23 mouse cellular contexts compared by ENCODE assay signal in the genomic region with DNA sequence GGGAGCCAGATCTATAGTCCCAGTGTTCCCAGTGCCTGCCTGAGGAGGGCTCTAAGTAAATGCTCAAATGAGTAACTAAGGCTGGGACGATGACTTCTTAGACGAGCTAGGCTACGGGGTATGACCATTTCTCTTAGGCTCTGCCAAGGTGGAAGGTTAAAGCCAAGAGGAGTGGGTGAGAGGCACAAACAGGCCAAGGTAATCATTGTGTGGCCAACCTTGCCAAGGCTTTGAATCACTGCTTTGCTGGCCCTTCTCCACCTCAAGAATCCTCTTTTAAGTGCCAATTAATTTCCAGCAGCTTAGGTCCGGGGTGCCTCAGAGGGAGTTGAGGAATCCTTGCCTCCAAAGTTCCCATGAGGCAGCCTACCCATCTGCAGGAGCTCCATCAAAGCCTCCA. TPM values are rescaled to one million over a fixed set of nuclear protein-coding genes. Genes with fewer than 3 reads are reported as not detected.
A peak's percentile ranks its signal among the peaks of the same experiment; 100 is the strongest.
DNase-seq lines count a peak whose midpoint lies in the region; ATAC-seq lines count a peak whose summit lies in the region.
"Had no signal": no experiment of that assay in that cellular context is flagged by ENCODE, and none has a peak within 500 bp of the region (broad histone marks: within the 10 kb centered on the region; RNA-seq: fewer than 3 reads in every experiment).

No protein-coding gene starts in this region.

- H3K4me1 ChIP-seq in kidney, embryonic 16.5 days (ENCODE audit: insufficient read depth, low read length): peaks cover 7% of the 10 kb centered on the region; the same call in 1 of the 2 replicates
- H3K4me1 ChIP-seq in stomach, embryonic 16.5 days (ENCODE audit: control insufficient read depth, insufficient read depth, low read length): no peaks in the 10 kb centered on the region
- H3K4me1 ChIP-seq in forebrain, embryonic 15.5 days: no peaks in the 10 kb centered on the region
- H3K4me1 ChIP-seq: embryonic facial prominence, embryonic 15.5 days; hindbrain, embryonic 15.5 days; midbrain, embryonic 15.5 days; neural tube, embryonic 12.5 days had no signal

- peak overlapping the region; percentile 52 for H3K4me2 ChIP-seq in kidney, embryonic 16.5 days (replicated peaks; ENCODE audit: low read depth, low read length)
- H3K4me2 ChIP-seq in stomach, embryonic 16.5 days (ENCODE audit: low read depth, low read length): peak overlapping the region; percentile 41; the same call in 1 of the 2 replicates
- no peak overlapping the region for H3K4me2 ChIP-seq in forebrain, embryonic 15.5 days (replicated peaks)
- H3K4me2 ChIP-seq: embryonic facial prominence, embryonic 15.5 days; hindbrain, embryonic 15.5 days; midbrain, embryonic 15.5 days; neural tube, embryonic 12.5 days had no signal

- 0 out of 2 replicates have a peak overlapping the region, but pooled peaks have one; percentile 96 for H3K27ac ChIP-seq in kidney, embryonic 16.5 days (ENCODE audit: low read length)
- H3K27ac ChIP-seq in stomach, embryonic 16.5 days (ENCODE audit: low read length): no peak overlapping the region
- H3K27ac ChIP-seq in forebrain, embryonic 15.5 days (replicated peaks): no peak overlapping the region
- H3K27ac ChIP-seq: embryonic facial prominence, embryonic 15.5 days; gastrocnemius, adult 2 months; hindbrain, embryonic 15.5 days; liver, embryonic 13.5 days; midbrain, embryonic 15.5 days; neural tube, embryonic 12.5 days had no signal

- peak overlapping the region; percentile 52 for H3K4me3 ChIP-seq in kidney, embryonic 16.5 days (ENCODE audit: low read length)
- no peak overlapping the region for H3K4me3 ChIP-seq in stomach, embryonic 16.5 days (replicated peaks; ENCODE audit: low read length)
- H3K4me3 ChIP-seq in forebrain, embryonic 15.5 days: no peak overlapping the region
- H3K4me3 ChIP-seq: embryonic facial prominence, embryonic 15.5 days; gastrocnemius, adult 2 months; hindbrain, embryonic 15.5 days; midbrain, embryonic 15.5 days; neural tube, embryonic 12.5 days had no signal

- no peaks in the 10 kb centered on the region for H3K27me3 ChIP-seq in kidney, embryonic 16.5 days (ENCODE audit: insufficient read depth, low read length)
- H3K27me3 ChIP-seq in stomach, embryonic 16.5 days (ENCODE audit: control insufficient read depth, insufficient read depth, low read length): 0 out of 2 replicates have a peak, but pooled peaks cover 6% of the 10 kb centered on the region
- no peaks in the 10 kb centered on the region; the same call in 1 of the 2 replicates for H3K27me3 ChIP-seq in forebrain, embryonic 15.5 days
- H3K27me3 ChIP-seq: hindbrain, embryonic 15.5 days; liver, embryonic 13.5 days; midbrain, embryonic 15.5 days had no signal

- WGBS in kidney, embryonic 16.5 days: 76% methylated on average over 4 of the region's 4 CpGs
- 88% methylated on average over 4 of the region's 4 CpGs for WGBS in stomach, embryonic 16.5 days
- 85% methylated on average over 4 of the region's 4 CpGs for WGBS in forebrain, embryonic 15.5 days

- no peaks in the 10 kb centered on the region; the same call in 1 of the 2 replicates for H3K9me3 ChIP-seq in kidney, embryonic 16.5 days (ENCODE audit: low read length)
- no peaks in the 10 kb centered on the region for H3K9me3 ChIP-seq in stomach, embryonic 16.5 days (replicated peaks; ENCODE audit: control insufficient read depth, low read length)
- H3K9me3 ChIP-seq in forebrain, embryonic 15.5 days: no peaks in the 10 kb centered on the region
- H3K9me3 ChIP-seq: embryonic facial prominence, embryonic 15.5 days; hindbrain, embryonic 15.5 days; liver, embryonic 13.5 days; midbrain, embryonic 15.5 days; neural tube, embryonic 12.5 days had no signal

- peak; percentile 55 for DNase-seq in kidney, adult 11 months
- DNase-seq in kidney, postnatal 10 days: no peak
- DNase-seq in kidney, adult 18-20 months: peak; percentile 55
- no peak for DNase-seq in urinary bladder, postnatal 25 days (ENCODE audit: low spot score)
- DNase-seq in right cerebral cortex, postnatal 36 days (ENCODE audit: low spot score in 2 of 2): no peak
- DNase-seq: adrenal gland, postnatal 10 days; cerebellum, adult 9-10 months; gastrocnemius, adult 2 months; heart, postnatal 4 days; layer of hippocampus, adult 9-11 months; liver, embryonic 13.5 days; lung, adult 2 months; right cerebral cortex, postnatal 14 days; spleen, adult 18-20 months; thymus, adult 18-20 months had no signal

- peak overlapping the region; percentile 50 for H3K9ac ChIP-seq in kidney, embryonic 16.5 days (replicated peaks; ENCODE audit: low read length)
- no peak overlapping the region for H3K9ac ChIP-seq in stomach, embryonic 16.5 days (ENCODE audit: low read length)
- H3K9ac ChIP-seq in forebrain, embryonic 15.5 days (replicated peaks): no peak overlapping the region
- H3K9ac ChIP-seq: embryonic facial prominence, embryonic 15.5 days; hindbrain, embryonic 15.5 days; liver, embryonic 13.5 days; midbrain, embryonic 15.5 days; neural tube, embryonic 12.5 days had no signal

- peaks cover 10% of the 10 kb centered on the region for H3K36me3 ChIP-seq in kidney, embryonic 16.5 days (ENCODE audit: insufficient read depth, low read length)
- no peaks in the 10 kb centered on the region for H3K36me3 ChIP-seq in stomach, embryonic 16.5 days (ENCODE audit: control insufficient read depth, insufficient read depth, low read length)
- no peaks in the 10 kb centered on the region for H3K36me3 ChIP-seq in forebrain, embryonic 15.5 days
- H3K36me3 ChIP-seq: embryonic facial prominence, embryonic 15.5 days; hindbrain, embryonic 15.5 days; liver, embryonic 13.5 days; midbrain, embryonic 15.5 days; neural tube, embryonic 12.5 days had no signal

- ATAC-seq in kidney, embryonic 16.5 days (ENCODE audit: low FRiP score, low TSS enrichment): no peak
- no peak for ATAC-seq in stomach, embryonic 16.5 days (ENCODE audit: insufficient read depth, low FRiP score)
- no peak for ATAC-seq in forebrain, embryonic 15.5 days (replicated peaks)
- ATAC-seq: activated CD4-positive, CD25-positive, alpha-beta regulatory T cell, adult 4 months; midbrain, embryonic 15.5 days had no signal

RNA-seq across cellular contexts. Expression of a gene that starts 1.9 kb away (rescaled TPM):
- 147 and 153 TPM in 2 replicates for polyA plus RNA-seq in kidney, embryonic 16.5 days (2015; fragmentation: Nextera tagmentation; extraction: Ambion mirVana)
- 27.3 and 27.4 TPM in 2 replicates for polyA plus RNA-seq in stomach, embryonic 16.5 days (2015; fragmentation: Nextera tagmentation; extraction: Ambion mirVana)
- polyA plus RNA-seq in forebrain, embryonic 15.5 days (2015; fragmentation: Nextera tagmentation; extraction: Ambion mirVana): not detected in 2 replicates
- polyA plus RNA-seq: activated CD4-positive, CD25-positive, alpha-beta regulatory T cell, adult 4 months; embryonic facial prominence, embryonic 15.5 days; lung, adult 2 months; neural tube, embryonic 12.5 days had no signal

RNA-seq across cellular contexts. Expression of a gene that starts 15.5 kb away (rescaled TPM):
- polyA plus RNA-seq in kidney, embryonic 16.5 days (2015; fragmentation: Nextera tagmentation; extraction: Ambion mirVana): 5.9 and 8.3 TPM in 2 replicates
- 86.7 and 116 TPM in 2 replicates for polyA plus RNA-seq in stomach, embryonic 16.5 days (2015; fragmentation: Nextera tagmentation; extraction: Ambion mirVana)
- 2.1 TPM in 1 of 2 replicates, not detected in the other for polyA plus RNA-seq in forebrain, embryonic 15.5 days (2015; fragmentation: Nextera tagmentation; extraction: Ambion mirVana)
- polyA plus RNA-seq: activated CD4-positive, CD25-positive, alpha-beta regulatory T cell, adult 4 months had no signal

RNA-seq across cellular contexts. Expression of a gene that starts 43.7 kb away (rescaled TPM):
- polyA plus RNA-seq in kidney, embryonic 16.5 days (2015; fragmentation: Nextera tagmentation; extraction: Ambion mirVana): 7.3 and 7.8 TPM in 2 replicates
- 13.3 and 15.0 TPM in 2 replicates for polyA plus RNA-seq in stomach, embryonic 16.5 days (2015; fragmentation: Nextera tagmentation; extraction: Ambion mirVana)
- 1.3 and 1.4 TPM in 2 replicates for polyA plus RNA-seq in forebrain, embryonic 15.5 days (2015; fragmentation: Nextera tagmentation; extraction: Ambion mirVana)

Comparison
In these comparisons a context has a peak if more than half of its experiments do, and no peak if none do; other contexts are left out.
1. DNase-seq: peak in kidney, adult 11 months (single experiment) and kidney, adult 18-20 months (single experiment); none in kidney, postnatal 10 days (single experiment), urinary bladder, postnatal 25 days (single experiment) and right cerebral cortex, postnatal 36 days (0 of 2).
2. RNA of a gene that starts 1.9 kb away (polyA plus RNA-seq): 147 to 153 TPM in kidney, embryonic 16.5 days and 27.3 to 27.4 TPM in stomach, embryonic 16.5 days; not detected in forebrain, embryonic 15.5 days; every median in the first group is over 10 times any median in the second.